ENCODE assay signal across 8 mouse cellular contexts in genomic region chr3:154646638-154647442, GRCm38 (mm10). TPM values are rescaled to one million over a fixed set of nuclear protein-coding genes. Genes with fewer than 3 reads are reported as not detected.
A peak's percentile ranks its signal among the peaks of the same experiment; 100 is the strongest.
DNase-seq lines count a peak whose midpoint lies in the region; ATAC-seq and TF ChIP-seq lines count a peak whose summit lies in the region.

No protein-coding gene starts in this region.

- no peaks in the 10 kb centered on the region for H3K4me1 ChIP-seq in brown adipose tissue, adult 24 weeks (ENCODE audit: control insufficient read depth, insufficient read depth, insufficient read length, low read length)
- peaks cover 23% of the 10 kb centered on the region for H3K4me1 ChIP-seq in hindbrain, embryonic 10.5 days (replicated peaks)
- no peaks in the 10 kb centered on the region for H3K4me1 ChIP-seq in liver, postnatal 0 days (ENCODE audit: insufficient read depth)
- H3K4me1 ChIP-seq in stomach, embryonic 14.5 days (ENCODE audit: control insufficient read depth, insufficient read depth, low read length), result no peaks in the 10 kb centered on the region

- ATAC-seq in liver, postnatal 0 days, result no peak
- no peak for ATAC-seq in stomach, embryonic 14.5 days (ENCODE audit: insufficient number of reproducible peaks, insufficient read depth, low FRiP score, low read depth)

- H3K9ac ChIP-seq in liver, postnatal 0 days (replicated peaks), result no peak overlapping the region
- H3K9ac ChIP-seq in stomach, embryonic 14.5 days (replicated peaks; ENCODE audit: low read depth, low read length), result no peak overlapping the region

- peaks cover 16% of the 10 kb centered on the region for H3K27me3 ChIP-seq in hindbrain, embryonic 10.5 days (ENCODE audit: insufficient read depth, poor library complexity, severe bottlenecking)
- no peaks in the 10 kb centered on the region for H3K27me3 ChIP-seq in liver, postnatal 0 days (ENCODE audit: insufficient read depth, low read length)
- no peaks in the 10 kb centered on the region for H3K27me3 ChIP-seq in stomach, embryonic 14.5 days (ENCODE audit: control insufficient read depth, insufficient read depth, low read length)

- no peak for TF ChIP-seq EP300 in liver, postnatal 0 days (IDR thresholded peaks at IDR 0.05; ENCODE audit: low read depth)

- DNase-seq in gastrocnemius, adult 2 months, result no peak
- no peak for DNase-seq in gastrocnemius, adult 8-10 months (ENCODE audit: low spot score in 2 of 2)
- DNase-seq in B cell, adult 2 months, result peak; percentile 1 to 2
- DNase-seq in hindbrain, embryonic 10.5 days (ENCODE audit: low spot score), result peak; percentile 8
- DNase-seq in liver, postnatal 0 days, result no peak
- DNase-seq in yolk sac, embryonic 10.5 days (ENCODE audit: low spot score), result no peak

- H3K4me3 ChIP-seq in gastrocnemius, adult 2 months, result peak overlapping the region; percentile 39
- H3K4me3 ChIP-seq in brown adipose tissue, adult 24 weeks (ENCODE audit: insufficient read depth, low read depth, low read length), result peak overlapping the region; percentile 15; the same call in 1 of the 2 replicates
- H3K4me3 ChIP-seq in hindbrain, embryonic 10.5 days, result no peak overlapping the region
- H3K4me3 ChIP-seq in liver, postnatal 0 days (ENCODE audit: low read depth, low read length), result no peak overlapping the region
- H3K4me3 ChIP-seq in stomach, embryonic 14.5 days (ENCODE audit: low read depth, low read length), result 0 out of 2 replicates have a peak overlapping the region, but pooled peaks have one; percentile 13

- intact Hi-C loops in gastrocnemius, adult 2 months (cut with DNase I), result no loop called here

- no peak overlapping the region for H3K27ac ChIP-seq in gastrocnemius, adult 2 months
- no peak overlapping the region for H3K27ac ChIP-seq in brown adipose tissue, adult 24 weeks (replicated peaks; ENCODE audit: low read depth, low read length)
- H3K27ac ChIP-seq in hindbrain, embryonic 10.5 days, result no peak overlapping the region
- no peak overlapping the region for H3K27ac ChIP-seq in liver, postnatal 0 days (ENCODE audit: low read depth)
- no peak overlapping the region for H3K27ac ChIP-seq in stomach, embryonic 14.5 days (ENCODE audit: low read length)

- H3K4me2 ChIP-seq in liver, postnatal 0 days (ENCODE audit: low read depth, low read length), result 0 out of 2 replicates have a peak overlapping the region, but pooled peaks have one; percentile 18
- peak overlapping the region; percentile 42 for H3K4me2 ChIP-seq in stomach, embryonic 14.5 days (replicated peaks; ENCODE audit: low read depth, low read length)

- WGBS in hindbrain, embryonic 10.5 days, result 64% methylated on average over 29 of the region's 29 CpGs
- 51% methylated on average over 29 of the region's 29 CpGs for WGBS in liver, postnatal 0 days (ENCODE audit: insufficient replicate concordance)
- WGBS in stomach, embryonic 14.5 days, result 46% methylated on average over 29 of the region's 29 CpGs

- no peaks in the 10 kb centered on the region for H3K9me3 ChIP-seq in hindbrain, embryonic 10.5 days
- no peaks in the 10 kb centered on the region for H3K9me3 ChIP-seq in liver, postnatal 0 days (ENCODE audit: low read length)
- no peaks in the 10 kb centered on the region for H3K9me3 ChIP-seq in stomach, embryonic 14.5 days (ENCODE audit: control insufficient read depth, low read depth, low read length)

- H3K36me3 ChIP-seq in hindbrain, embryonic 10.5 days, result no peaks in the 10 kb centered on the region
- no peaks in the 10 kb centered on the region for H3K36me3 ChIP-seq in liver, postnatal 0 days (replicated peaks; ENCODE audit: insufficient read depth, low read length)
- H3K36me3 ChIP-seq in stomach, embryonic 14.5 days (ENCODE audit: control insufficient read depth, insufficient read depth, low read length), result no peaks in the 10 kb centered on the region

- peak; percentile 60 for TF ChIP-seq CTCF in gastrocnemius, adult 2 months (IDR thresholded peaks at IDR 0.05)
- peak; percentile 55 for TF ChIP-seq CTCF in liver, postnatal 0 days (IDR thresholded peaks at IDR 0.05; ENCODE audit: low read depth)

RNA-seq across cellular contexts. Expression of gene Erich3, which starts 16.8 kb away (rescaled TPM):
- under 1 TPM; 0.03 to 0.14 TPM for total RNA-seq in gastrocnemius, adult 2 months (2021)
- under 1 TPM in 3 of 4 experiments, not detected in 1; 0.13 to 0.47 (median 0.15) TPM for total RNA-seq in gastrocnemius, adult 8-10 months (2022)
- not detected in 2 replicates for polyA plus RNA-seq in brown adipose tissue, adult 24 weeks (2012; ENCODE audit: insufficient read depth, insufficient read length, missing spikeins)
- polyA plus RNA-seq in hindbrain, embryonic 10.5 days (2016; fragmentation: Nextera tagmentation; extraction: Ambion mirVana), result 0.27 and 0.69 TPM in 2 replicates
- polyA plus RNA-seq in liver, postnatal 0 days (2015; fragmentation: Nextera tagmentation; extraction: Ambion mirVana), result not detected in 2 replicates
- polyA plus RNA-seq in stomach, embryonic 14.5 days (2014; fragmentation: Nextera tagmentation; extraction: Ambion mirVana), result 0.29 and 0.34 TPM in 2 replicates

RNA-seq across cellular contexts. Expression of gene Tyw3, which starts 49.9 kb away (rescaled TPM):
- 1 to 10 TPM; 2.6 to 3.2 TPM for total RNA-seq in gastrocnemius, adult 2 months (2021)
- 1 to 10 TPM; 2.0 to 4.2 (median 2.6) TPM for total RNA-seq in gastrocnemius, adult 8-10 months (2022)
- polyA plus RNA-seq in brown adipose tissue, adult 24 weeks (2012; ENCODE audit: insufficient read depth, insufficient read length, missing spikeins), result 3.0 and 3.9 TPM in 2 replicates
- polyA plus RNA-seq in hindbrain, embryonic 10.5 days (2016; fragmentation: Nextera tagmentation; extraction: Ambion mirVana), result 19.2 and 20.2 TPM in 2 replicates
- 2.5 and 2.9 TPM in 2 replicates for polyA plus RNA-seq in liver, postnatal 0 days (2015; fragmentation: Nextera tagmentation; extraction: Ambion mirVana)
- 15.3 and 16.0 TPM in 2 replicates for polyA plus RNA-seq in stomach, embryonic 14.5 days (2014; fragmentation: Nextera tagmentation; extraction: Ambion mirVana)

RNA-seq across cellular contexts. Expression of gene Cryz, which starts 50.3 kb away (rescaled TPM):
- total RNA-seq in gastrocnemius, adult 2 months (2021), result 10 to 100 TPM; 11.6 to 13.6 TPM
- total RNA-seq in gastrocnemius, adult 8-10 months (2022), result 10 to 100 TPM; 12.6 to 14.9 (median 14.3) TPM
- 29.8 and 30.8 TPM in 2 replicates for polyA plus RNA-seq in brown adipose tissue, adult 24 weeks (2012; ENCODE audit: insufficient read depth, insufficient read length, missing spikeins)
- 14.9 and 20.9 TPM in 2 replicates for polyA plus RNA-seq in hindbrain, embryonic 10.5 days (2016; fragmentation: Nextera tagmentation; extraction: Ambion mirVana)
- 27.5 and 27.9 TPM in 2 replicates for polyA plus RNA-seq in liver, postnatal 0 days (2015; fragmentation: Nextera tagmentation; extraction: Ambion mirVana)
- polyA plus RNA-seq in stomach, embryonic 14.5 days (2014; fragmentation: Nextera tagmentation; extraction: Ambion mirVana), result 15.4 and 20.1 TPM in 2 replicates

Comparison
In these comparisons a context has a peak if more than half of its experiments do, and no peak if none do; other contexts are left out.
1. DNase-seq: peak in B cell, adult 2 months (2 of 2) and hindbrain, embryonic 10.5 days (single experiment); none in gastrocnemius, adult 2 months (single experiment), gastrocnemius, adult 8-10 months (0 of 2), liver, postnatal 0 days (single experiment) and yolk sac, embryonic 10.5 days (single experiment).
2. H3K4me3 ChIP-seq: peak in gastrocnemius, adult 2 months (single experiment), brown adipose tissue, adult 24 weeks (single experiment) and stomach, embryonic 14.5 days (single experiment); none in hindbrain, embryonic 10.5 days (single experiment) and liver, postnatal 0 days (single experiment).